Mouse (Mus musculus) thymus, postnatal 36 days (tissue): ENCODE results near the gene Ptpre.
"Not testable (repeated sequence)": the region's sequence is repeated elsewhere in the genome, so short reads cannot be mapped to it uniquely, and the experiment has no call there.

Experiments used
- DNase-seq, 2 experiments: peaks; one replicate each; pipeline ENCODE4 v3.0.0; 2022; ENCODE audit warnings: mixed read lengths in 2 of 2

Gene Ptpre

GRCm38 (mm10) chr7:135697021-135697740, 159.9 kb downstream of the Ptpre start:
- DNase-seq, result not testable (repeated sequence)

GRCm38 (mm10) chr7:135698362-135698761, 161.1 kb downstream of the Ptpre start:
- DNase-seq, result no peak

- DNase-seq, result not testable (repeated sequence)
These were observed 162.1 kb downstream of the Ptpre start for GRCm38 (mm10) chr7:135699351-135699750.

- no peak for DNase-seq
These were observed 166.4 kb downstream of the Ptpre start for GRCm38 (mm10) chr7:135703600-135704148.

- no peak for DNase-seq
These were observed 167.0 kb downstream of the Ptpre start for GRCm38 (mm10) chr7:135704251-135704650.

- DNase-seq, result no peak
These were observed 167.8 kb downstream of the Ptpre start for GRCm38 (mm10) chr7:135705083-135705482.

GRCm38 (mm10) chr7:135705753-135706152, 168.5 kb downstream of the Ptpre start:
- DNase-seq, result no peak

GRCm38 (mm10) chr7:135710702-135711101, 173.4 kb downstream of the Ptpre start:
- DNase-seq, result no peak

DNA sequence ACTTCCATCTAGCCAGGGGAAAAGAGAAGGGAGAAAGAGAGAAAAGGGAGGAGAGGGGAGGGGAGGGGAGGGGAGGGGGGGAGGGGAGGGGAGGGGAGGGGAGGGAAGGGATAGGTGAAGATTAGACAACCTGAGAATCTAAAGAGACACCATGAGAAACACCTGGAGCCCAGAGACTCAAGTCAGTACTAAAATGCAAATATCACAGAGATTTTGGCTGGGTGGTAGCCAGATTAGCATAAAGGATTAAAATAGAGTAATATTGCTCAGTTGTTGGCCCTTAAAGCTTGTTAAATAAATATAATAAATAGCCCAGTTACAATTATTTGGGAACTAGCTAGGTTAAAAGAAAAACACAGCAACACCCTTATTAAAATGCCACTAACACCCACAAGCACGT, 175.3 kb downstream of the Ptpre start:
- DNase-seq, result no peak

DNA sequence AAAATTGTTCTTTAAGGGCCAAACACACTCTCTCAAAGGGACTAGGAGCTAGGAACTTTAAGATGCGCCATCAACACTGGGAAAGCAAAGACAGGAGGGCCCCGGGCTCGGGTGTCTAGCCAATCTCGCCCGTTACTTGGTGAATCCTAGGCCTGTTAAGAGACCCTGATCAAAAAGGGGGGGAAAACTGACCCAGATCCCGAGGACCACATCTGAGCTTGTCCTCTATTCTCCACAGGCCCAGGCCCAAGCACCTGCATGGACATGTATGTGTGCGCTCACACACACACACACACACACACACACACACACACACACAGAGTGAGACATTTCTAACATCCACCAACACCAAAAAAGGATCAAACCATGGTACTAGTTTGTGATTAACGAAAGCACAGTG, 176.0 kb downstream of the Ptpre start:
- DNase-seq, result no peak

DNA sequence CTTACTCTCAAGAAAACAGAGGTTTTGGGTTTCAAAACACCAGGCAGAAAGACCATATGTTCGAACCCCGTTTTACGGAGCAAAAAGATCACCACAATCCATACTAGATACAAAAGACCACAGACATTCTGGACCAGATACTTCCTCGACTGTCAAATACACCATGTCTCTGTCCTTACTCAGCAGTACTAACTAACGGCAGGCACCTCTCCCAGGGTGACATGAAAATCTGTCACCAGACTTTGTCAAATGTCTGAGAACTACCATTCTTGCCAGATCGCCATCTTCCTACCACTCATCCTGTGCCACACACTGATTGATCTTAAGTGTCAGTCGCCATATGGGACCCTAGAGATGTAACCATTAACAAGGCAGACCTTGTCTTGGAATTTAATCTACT, 177.9 kb downstream of the Ptpre start:
- no peak for DNase-seq

GRCm38 (mm10) chr7:135715642-135716444, 178.6 kb downstream of the Ptpre start, which contains the start of gene Mki67:
Gene Mki67 (minus strand): TSS chr7:135716361.
- peak in 1 of 2 experiments; percentile 40 for DNase-seq

DNA sequence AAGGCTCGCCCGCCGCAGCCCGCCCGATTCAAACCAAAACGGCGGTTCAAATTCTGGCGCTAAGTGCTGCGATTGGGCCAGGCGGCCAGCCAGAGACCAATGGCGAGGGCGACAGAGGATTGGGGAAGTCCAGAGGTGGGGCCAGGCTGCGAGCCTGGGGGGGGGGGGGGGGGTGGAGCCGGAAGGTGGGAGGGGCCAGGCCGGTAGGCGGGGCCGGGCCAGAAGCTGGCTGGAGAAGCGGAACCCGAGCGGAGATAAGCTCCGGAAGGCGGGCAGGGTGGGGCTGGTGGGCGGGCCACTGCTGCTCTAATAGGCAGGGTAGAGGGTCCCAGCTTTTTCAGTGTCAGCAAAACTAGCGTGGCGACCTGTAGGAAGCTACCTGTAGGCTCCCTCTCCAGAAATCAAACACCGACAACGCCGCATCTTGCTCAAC, 179.2 kb downstream of the Ptpre start:
- DNase-seq, result peak; percentile 84 to 91

DNA sequence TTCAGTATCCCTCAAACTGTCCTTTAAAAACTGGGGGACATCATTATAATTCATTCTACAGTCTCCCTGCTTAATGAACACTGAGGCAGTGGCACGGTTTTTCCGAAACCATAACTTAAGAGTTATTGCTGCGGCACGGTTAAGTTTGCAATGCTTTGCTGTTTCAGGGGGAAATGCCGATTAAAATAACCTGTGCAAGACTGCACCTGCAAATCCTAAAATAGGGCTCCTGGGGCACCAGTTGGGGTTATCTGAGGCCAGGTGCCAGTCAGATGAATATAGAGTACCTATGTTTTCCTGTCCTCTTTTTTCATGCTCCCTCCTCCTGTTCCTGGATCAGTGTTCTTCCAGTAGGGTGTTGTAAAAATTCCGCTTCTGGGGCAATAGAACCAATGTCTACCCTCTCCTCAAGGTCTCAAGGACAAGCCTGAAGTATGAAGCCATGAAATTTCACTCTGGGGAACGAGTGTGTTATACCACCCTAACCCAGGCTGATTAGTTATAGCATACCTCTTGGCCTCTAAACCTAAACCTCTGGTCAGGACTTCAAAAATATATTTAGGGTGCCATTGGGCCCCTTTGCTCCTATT, 179.8 kb downstream of the Ptpre start:
- peak; percentile 13 to 24 for DNase-seq

- no peak for DNase-seq
These were observed 184.2 kb downstream of the Ptpre start for GRCm38 (mm10) chr7:135721436-135721992.

DNA sequence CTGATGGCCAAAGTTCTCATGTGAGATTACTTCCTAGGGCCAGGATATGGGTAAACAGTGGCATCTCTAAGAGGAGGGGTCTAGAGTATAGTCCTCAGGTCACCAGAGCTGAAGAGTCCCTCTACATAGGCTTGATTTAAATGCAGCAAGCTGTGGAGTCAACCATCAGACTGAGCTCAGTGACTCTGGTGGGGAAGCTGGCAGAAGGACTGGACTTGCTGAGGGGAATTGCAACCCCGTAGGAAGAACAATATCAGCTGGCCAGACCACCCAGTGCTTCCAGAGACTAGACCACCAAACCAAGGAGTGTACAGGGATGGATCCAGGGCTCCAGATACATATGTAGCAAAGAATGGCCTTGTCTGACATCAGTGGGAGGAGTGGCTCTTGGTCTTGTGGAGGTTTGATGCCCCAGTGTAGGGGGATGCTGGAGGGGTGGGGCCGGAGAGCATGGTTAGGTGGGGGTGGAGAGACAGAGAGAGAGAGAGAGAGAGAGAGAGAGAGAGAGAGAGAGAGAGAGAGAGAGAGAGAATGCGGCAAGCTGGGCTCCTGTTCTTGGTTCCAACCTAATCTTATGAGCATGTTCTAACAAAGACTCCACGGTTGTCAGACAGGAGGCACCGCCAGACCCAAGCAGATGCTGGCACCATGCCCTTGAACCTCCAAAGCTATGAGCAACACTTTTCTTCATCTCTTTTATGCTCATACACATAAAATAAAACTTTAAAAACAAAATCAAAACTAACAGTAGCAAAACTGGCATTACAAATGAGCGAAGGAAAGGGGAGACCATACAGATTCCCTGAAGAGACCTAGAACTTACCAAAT, 184.9 kb downstream of the Ptpre start:
- no peak for DNase-seq

DNA sequence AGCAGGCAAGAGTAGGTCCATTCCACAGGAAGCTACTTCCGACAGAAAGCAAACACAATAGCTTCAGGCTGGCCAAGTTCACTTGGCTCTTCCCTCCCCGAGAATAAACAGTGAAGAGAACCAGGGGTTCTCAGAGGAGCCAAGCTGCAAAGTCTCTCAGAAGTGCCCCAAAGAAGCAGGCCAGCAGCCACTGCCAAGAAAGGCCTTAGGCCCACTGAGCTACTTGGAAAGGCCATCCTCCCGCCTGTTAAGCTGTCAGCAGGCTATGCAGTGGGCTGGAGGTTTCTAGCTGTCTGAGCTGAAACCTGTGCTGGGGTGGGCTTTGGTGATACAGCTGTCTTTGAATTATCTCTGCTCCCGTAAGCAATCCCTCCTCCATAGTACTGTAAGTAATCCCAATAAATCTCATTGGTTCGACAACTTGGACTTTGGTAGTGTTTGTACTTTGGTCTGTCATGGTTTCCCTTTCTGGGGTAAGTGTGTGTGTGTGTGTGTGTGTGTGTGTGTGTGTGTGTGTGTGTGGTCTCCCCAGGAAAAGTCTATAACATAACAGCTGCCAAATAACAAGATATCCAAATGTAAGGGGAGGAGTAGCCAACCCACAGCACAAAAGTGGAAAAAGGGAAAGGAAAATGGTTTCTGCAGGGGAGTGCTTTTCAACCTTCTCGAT, 186.5 kb downstream of the Ptpre start:
- no peak for DNase-seq

GRCm38 (mm10) chr7:135726707-135727106, 189.4 kb downstream of the Ptpre start:
- DNase-seq, result no peak

DNA sequence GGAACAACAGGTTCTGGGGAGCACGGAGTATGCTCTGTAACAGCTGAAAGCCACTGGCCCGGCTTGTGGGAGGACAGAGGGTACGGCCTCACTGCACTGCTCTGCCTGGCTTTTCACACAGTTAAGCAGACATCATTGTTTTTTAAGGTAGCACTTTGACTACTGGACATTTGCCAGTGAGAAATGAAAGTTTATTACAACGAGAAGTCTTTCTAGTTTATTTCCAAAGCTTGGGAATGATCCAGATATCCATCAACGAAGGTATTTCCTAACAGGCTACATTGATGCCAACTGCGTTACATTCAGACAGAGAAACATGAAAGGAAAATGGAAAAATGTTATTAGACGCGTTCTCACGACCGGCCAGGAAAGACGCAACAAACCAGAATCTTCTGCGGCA, 190.8 kb downstream of the Ptpre start:
- no peak for DNase-seq

DNA sequence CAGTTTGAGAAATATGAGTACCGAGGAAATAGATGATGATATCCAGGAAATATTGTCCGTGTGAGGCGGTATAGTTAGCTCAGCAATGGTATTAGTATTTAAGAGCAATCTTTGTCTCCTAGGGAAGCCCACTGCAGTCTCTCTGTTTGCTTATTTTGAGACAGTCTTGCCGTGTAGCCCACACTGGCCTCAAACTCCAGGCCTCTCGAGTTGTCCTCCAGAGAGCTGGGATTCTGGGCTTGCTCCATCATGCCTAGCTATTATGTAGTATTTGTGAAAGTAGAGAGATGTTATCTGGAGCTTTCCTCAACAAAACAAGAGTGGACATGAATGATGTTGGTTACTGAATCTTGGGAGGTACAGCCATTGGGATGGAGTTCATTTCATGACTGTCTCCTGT, 197.1 kb downstream of the Ptpre start:
- DNase-seq, result no peak

DNA sequence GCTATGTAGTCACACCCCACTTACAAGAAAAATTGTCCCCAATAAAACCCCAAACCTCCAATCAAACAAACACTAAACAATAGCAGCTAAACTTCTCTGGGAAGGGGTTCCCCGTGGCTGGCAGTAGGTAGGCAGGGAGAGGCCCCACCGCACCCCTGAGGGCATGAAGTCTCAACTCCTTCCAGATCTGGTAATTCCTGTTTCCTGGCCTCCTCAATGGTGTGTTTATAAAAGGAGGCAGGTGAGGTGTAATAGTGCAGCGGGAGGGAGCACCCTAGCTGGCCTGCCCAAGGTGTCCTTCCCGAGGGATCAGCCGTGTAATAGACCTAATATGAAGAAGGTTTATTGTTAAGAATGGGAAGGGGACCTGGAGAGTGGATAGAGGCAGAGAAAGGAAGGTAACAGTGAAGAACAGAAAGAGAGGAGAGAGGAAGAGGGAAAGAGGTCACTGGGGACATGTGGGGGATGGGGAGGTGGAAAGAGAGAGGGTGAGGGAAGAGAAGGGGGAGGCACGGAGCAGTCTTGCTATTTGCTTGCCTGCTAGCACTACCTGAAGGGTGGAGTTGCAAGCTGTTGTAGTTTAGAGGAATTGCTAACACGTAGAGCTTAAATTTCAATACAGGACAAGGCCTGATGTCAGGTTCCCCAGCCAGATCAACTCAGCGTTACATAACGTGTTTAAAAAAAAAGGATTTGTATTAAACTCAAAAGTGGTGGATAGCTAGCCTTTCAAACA, 197.8 kb downstream of the Ptpre start:
- no peak for DNase-seq
